Mouse (Mus musculus) kidney, postnatal 25 days (tissue): ENCODE results near the gene Adh7.

Experiments used
- DNase-seq, 2 experiments: peaks; one replicate each; pipeline ENCODE4 v3.0.0; 2021; ENCODE audit warnings: mixed read lengths in 2 of 2

Gene Adh7

GRCm38 (mm10) chr3:138224363-138224954 lies 6.9 kb downstream of the Adh7 start:
- no peak for DNase-seq

- DNase-seq: no peak
These were observed 7.8 kb downstream of the Adh7 start for GRCm38 (mm10) chr3:138225331-138225730.

GRCm38 (mm10) chr3:138225853-138226252 lies 8.3 kb downstream of the Adh7 start:
- DNase-seq: peak; percentile 52 to 77

- DNase-seq: no peak
These were observed 8.9 kb downstream of the Adh7 start for GRCm38 (mm10) chr3:138226476-138226875.

- no peak for DNase-seq
These were observed 9.5 kb downstream of the Adh7 start for GRCm38 (mm10) chr3:138227082-138227481.

- no peak for DNase-seq
These were observed 10.2 kb downstream of the Adh7 start for GRCm38 (mm10) chr3:138227782-138228181.

- DNase-seq: no peak
These were observed 11.9 kb downstream of the Adh7 start for GRCm38 (mm10) chr3:138229448-138229847.

GRCm38 (mm10) chr3:138230266-138230665 lies 12.7 kb downstream of the Adh7 start:
- DNase-seq: no peak

GRCm38 (mm10) chr3:138231531-138231930 lies 14.0 kb downstream of the Adh7 start:
- DNase-seq: no peak

GRCm38 (mm10) chr3:138236546-138237163 lies 19.1 kb downstream of the Adh7 start:
- no peak for DNase-seq

- no peak for DNase-seq
These were observed 20.5 kb downstream of the Adh7 start for GRCm38 (mm10) chr3:138238046-138238445.

- DNase-seq: no peak
These were observed 21.9 kb downstream of the Adh7 start for GRCm38 (mm10) chr3:138239461-138239860.

GRCm38 (mm10) chr3:138240411-138240810 lies 22.9 kb downstream of the Adh7 start:
- no peak for DNase-seq

GRCm38 (mm10) chr3:138240942-138241341 lies 23.4 kb downstream of the Adh7 start:
- no peak for DNase-seq

GRCm38 (mm10) chr3:138241371-138241770 lies 23.8 kb downstream of the Adh7 start:
- DNase-seq: peak in 1 of 2 experiments; percentile 57

GRCm38 (mm10) chr3:138242021-138242726 lies 24.6 kb downstream of the Adh7 start:
- no peak for DNase-seq

- DNase-seq: peak in 1 of 2 experiments; percentile 40
These were observed 25.4 kb downstream of the Adh7 start for GRCm38 (mm10) chr3:138242933-138243332.

GRCm38 (mm10) chr3:138244338-138244874 lies 26.8 kb downstream of the Adh7 start:
- DNase-seq: peak; percentile 51 to 75

- DNase-seq: no peak
These were observed 29.0 kb downstream of the Adh7 start for GRCm38 (mm10) chr3:138246511-138247020.

- no peak for DNase-seq
These were observed 29.7 kb downstream of the Adh7 start for GRCm38 (mm10) chr3:138247241-138247640.

- peak; percentile 92 to 97 for DNase-seq
These were observed 30.5 kb downstream of the Adh7 start for GRCm38 (mm10) chr3:138248011-138248410.

- peak; percentile 43 to 68 for DNase-seq
These were observed 31.2 kb downstream of the Adh7 start for GRCm38 (mm10) chr3:138248746-138249145.

- DNase-seq: no peak
These were observed 33.6 kb downstream of the Adh7 start for GRCm38 (mm10) chr3:138251156-138251555.

GRCm38 (mm10) chr3:138254205-138254604 lies 36.6 kb downstream of the Adh7 start:
- no peak for DNase-seq
